Mouse (Mus musculus): ENCODE measurements around the gene Oxct1. TPM values are rescaled to one million over a fixed set of nuclear protein-coding genes. Genes with fewer than 3 reads are reported as not detected.
A peak's percentile ranks its signal among the peaks of the same experiment; 100 is the strongest.

Oxct1 gene
- polyA plus RNA-seq, 1 experiment, result 173 TPM

DNA sequence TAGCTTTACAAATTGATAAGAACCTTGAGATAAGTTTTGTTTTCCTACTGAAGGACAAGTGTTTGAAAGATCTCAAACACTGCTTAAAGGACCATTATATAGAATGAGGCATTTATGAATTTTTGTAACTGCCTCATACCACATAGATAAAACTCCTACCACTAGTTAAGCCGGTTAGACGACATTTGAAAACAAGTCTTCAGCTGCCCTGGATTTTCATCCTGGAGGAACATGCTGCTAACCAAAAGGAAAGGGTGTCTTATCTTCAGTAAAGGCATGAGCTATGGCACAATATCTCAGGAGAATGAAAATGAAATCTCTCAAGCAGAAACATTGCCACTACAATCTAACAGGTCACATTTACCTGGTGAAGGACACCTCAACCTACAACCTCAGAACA lies 2.4 kb upstream of the Oxct1 start:
- no peaks in the 10 kb centered on the region for H3K27me3 ChIP-seq (ENCODE audit: control insufficient read depth, insufficient read depth, low read length)
- H3K4me3 ChIP-seq (replicated peaks; ENCODE audit: insufficient read depth, low read depth, low read length), result no peak overlapping the region
- no peak for DNase-seq
- WGBS, result 97% methylated on average over 2 of the region's 2 CpGs
- TF ChIP-seq POLR2A (IDR thresholded peaks at IDR 0.05; ENCODE audit: borderline replicate concordance, insufficient read depth, low read length) (no peak), CTCF (IDR thresholded peaks at IDR 0.05; ENCODE audit: borderline replicate concordance, insufficient read depth, low read depth, low read length) (no peak)
- peaks cover 3% of the 10 kb centered on the region for H3K4me1 ChIP-seq (ENCODE audit: control insufficient read depth, insufficient read depth, low read length)
- no peak overlapping the region for H3K27ac ChIP-seq (ENCODE audit: insufficient read depth, low read length)

- WGBS, result 80% methylated on average over 13 of the region's 13 CpGs
- TF ChIP-seq POLR2A (IDR thresholded peaks at IDR 0.05; ENCODE audit: borderline replicate concordance, insufficient read depth, low read length), result no peak
- TF ChIP-seq CTCF (IDR thresholded peaks at IDR 0.05; ENCODE audit: borderline replicate concordance, insufficient read depth, low read depth, low read length), result no peak
- peaks cover 3% of the 10 kb centered on the region for H3K4me1 ChIP-seq (ENCODE audit: control insufficient read depth, insufficient read depth, low read length)
- H3K27ac ChIP-seq (ENCODE audit: insufficient read depth, low read length), result no peak overlapping the region
- no peak for DNase-seq
- no peak overlapping the region for H3K4me3 ChIP-seq (replicated peaks; ENCODE audit: insufficient read depth, low read depth, low read length)
- H3K27me3 ChIP-seq (ENCODE audit: control insufficient read depth, insufficient read depth, low read length), result no peaks in the 10 kb centered on the region
These were observed 1.3 kb upstream of the Oxct1 start for GRCm38 (mm10) chr15:4024726-4025507.

GRCm38 (mm10) chr15:4025508-4025904 lies 677 bp upstream of the Oxct1 start:
- peak overlapping the region; percentile 88; the same call in 1 of the 2 replicates for H3K27ac ChIP-seq (ENCODE audit: insufficient read depth, low read length)
- DNase-seq, result no peak
- H3K27me3 ChIP-seq (ENCODE audit: control insufficient read depth, insufficient read depth, low read length), result no peaks in the 10 kb centered on the region
- peaks cover 3% of the 10 kb centered on the region for H3K4me1 ChIP-seq (ENCODE audit: control insufficient read depth, insufficient read depth, low read length)
- 43% methylated on average over 11 of the region's 11 CpGs for WGBS
- TF ChIP-seq POLR2A (IDR thresholded peaks at IDR 0.05; ENCODE audit: borderline replicate concordance, insufficient read depth, low read length), result no peak
- no peak for TF ChIP-seq CTCF (IDR thresholded peaks at IDR 0.05; ENCODE audit: borderline replicate concordance, insufficient read depth, low read depth, low read length)
- H3K4me3 ChIP-seq (replicated peaks; ENCODE audit: insufficient read depth, low read depth, low read length), result peak overlapping the region; percentile 83

DNA sequence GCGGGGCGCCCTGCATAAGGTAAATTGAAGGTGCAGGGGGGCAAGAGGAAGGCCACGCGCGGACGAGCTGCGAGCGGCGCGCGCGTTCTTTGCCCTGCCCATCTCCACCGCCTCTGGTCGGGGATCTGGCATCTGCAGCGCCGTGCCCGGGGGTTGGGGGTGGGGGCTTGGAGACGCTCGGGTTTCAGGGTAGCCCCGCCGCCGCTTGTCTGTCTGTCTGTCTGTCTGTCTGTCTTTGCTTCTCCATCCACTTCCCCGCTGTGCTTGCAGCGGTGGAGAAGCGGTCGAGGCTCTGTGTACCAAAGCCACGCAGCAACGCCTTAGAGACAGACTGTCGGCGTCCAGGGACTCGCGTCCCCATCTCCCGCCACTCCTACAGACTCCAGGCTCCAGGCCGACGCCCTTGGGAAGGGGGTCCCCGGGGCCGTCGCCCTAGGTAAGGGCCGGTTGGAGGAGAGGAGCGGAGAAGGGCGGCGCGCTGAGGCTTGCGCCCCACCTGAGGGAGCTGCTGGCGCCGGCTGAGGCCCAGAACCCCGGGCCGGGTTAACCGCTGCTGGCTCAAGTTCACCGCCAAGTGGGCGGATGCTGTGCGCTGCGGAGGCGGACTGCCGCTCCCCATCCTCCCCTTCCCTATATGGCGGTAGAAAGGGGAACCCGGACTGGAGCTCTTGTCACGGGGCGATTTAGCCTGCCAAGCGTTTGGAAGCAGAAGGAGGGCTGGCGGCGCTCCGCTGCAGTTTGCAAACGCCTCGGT lies 825 bp downstream of the Oxct1 start:
- Histone ChIP-seq H3K4me3 (replicated peaks; ENCODE audit: insufficient read depth, low read depth, low read length) (peak overlapping the region; percentile 83), H3K27me3 (ENCODE audit: control insufficient read depth, insufficient read depth, low read length) (no peaks in the 10 kb centered on the region), H3K27ac (ENCODE audit: insufficient read depth, low read length) (peak overlapping the region; percentile 88), H3K4me1 (ENCODE audit: control insufficient read depth, insufficient read depth, low read length) (peaks cover 3% of the 10 kb centered on the region)
- DNase-seq, result peak; percentile 89 to 91
- under 1% methylated on average over 65 of the region's 65 CpGs for WGBS
- no peak for TF ChIP-seq CTCF (IDR thresholded peaks at IDR 0.05; ENCODE audit: borderline replicate concordance, insufficient read depth, low read depth, low read length)
- peak; percentile 33; the same call in 1 of the 2 replicates for TF ChIP-seq POLR2A (IDR thresholded peaks at IDR 0.05; ENCODE audit: borderline replicate concordance, insufficient read depth, low read length)

GRCm38 (mm10) chr15:4027671-4028410 lies 1.7 kb downstream of the Oxct1 start:
- 5% methylated on average over 6 of the region's 6 CpGs for WGBS
- peak overlapping the region; percentile 88; the same call in 1 of the 2 replicates for H3K27ac ChIP-seq (ENCODE audit: insufficient read depth, low read length)
- no peak for DNase-seq
- TF ChIP-seq POLR2A (IDR thresholded peaks at IDR 0.05; ENCODE audit: borderline replicate concordance, insufficient read depth, low read length), result no peak
- TF ChIP-seq CTCF (IDR thresholded peaks at IDR 0.05; ENCODE audit: borderline replicate concordance, insufficient read depth, low read depth, low read length), result no peak
- H3K4me1 ChIP-seq (ENCODE audit: control insufficient read depth, insufficient read depth, low read length), result peaks cover 3% of the 10 kb centered on the region
- H3K27me3 ChIP-seq (ENCODE audit: control insufficient read depth, insufficient read depth, low read length), result no peaks in the 10 kb centered on the region
- H3K4me3 ChIP-seq (replicated peaks; ENCODE audit: insufficient read depth, low read depth, low read length), result peak overlapping the region; percentile 83

DNA sequence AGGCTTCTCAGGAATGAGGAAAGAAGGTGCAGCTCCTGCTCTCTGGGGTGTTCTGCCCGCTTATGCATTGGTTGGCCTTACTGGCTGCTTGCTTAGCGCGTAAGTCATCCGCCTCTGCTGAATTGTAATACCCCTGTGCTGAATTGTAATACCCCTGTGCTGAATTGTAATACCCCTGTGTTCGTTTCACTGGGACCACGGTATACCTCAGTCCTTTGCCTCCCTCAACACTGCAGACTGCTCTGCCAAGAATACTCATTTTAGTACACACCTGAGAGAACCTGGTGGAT lies 2.2 kb downstream of the Oxct1 start:
- no peak for DNase-seq
- H3K4me3 ChIP-seq (replicated peaks; ENCODE audit: insufficient read depth, low read depth, low read length), result no peak overlapping the region

DNA sequence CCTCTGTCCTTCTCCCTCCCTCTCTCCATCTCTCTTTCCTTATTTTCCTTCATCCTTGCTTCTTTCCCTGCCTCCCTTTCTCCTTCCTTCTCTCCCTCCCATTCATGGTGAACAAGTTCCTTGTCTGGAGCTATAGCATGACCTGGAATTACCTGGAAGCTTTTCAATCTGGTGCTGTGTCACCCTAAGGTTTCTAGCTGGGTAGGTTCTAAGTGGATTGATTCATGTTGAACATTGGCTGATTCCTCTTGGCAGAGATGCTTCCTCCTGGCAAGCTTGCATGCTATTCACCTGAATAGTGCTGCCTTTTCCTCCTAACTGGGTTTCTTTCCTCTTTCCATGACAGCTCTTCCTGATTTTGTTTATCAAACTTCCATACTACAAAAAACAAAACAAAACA lies 2.8 kb downstream of the Oxct1 start:
- H3K4me1 ChIP-seq (ENCODE audit: control insufficient read depth, insufficient read depth, low read length), result peaks cover 3% of the 10 kb centered on the region
- peak; percentile 34 to 72 for DNase-seq
- H3K4me3 ChIP-seq (replicated peaks; ENCODE audit: insufficient read depth, low read depth, low read length), result no peak overlapping the region
- no peak overlapping the region for H3K27ac ChIP-seq (ENCODE audit: insufficient read depth, low read length)
- TF ChIP-seq CTCF (IDR thresholded peaks at IDR 0.05; ENCODE audit: borderline replicate concordance, insufficient read depth, low read depth, low read length) (no peak), POLR2A (IDR thresholded peaks at IDR 0.05; ENCODE audit: borderline replicate concordance, insufficient read depth, low read length) (no peak)
- no peaks in the 10 kb centered on the region for H3K27me3 ChIP-seq (ENCODE audit: control insufficient read depth, insufficient read depth, low read length)

More for the DNA sequence above, 2.2 kb downstream of the Oxct1 start:
- Histone ChIP-seq H3K27me3 (ENCODE audit: control insufficient read depth, insufficient read depth, low read length) (no peaks in the 10 kb centered on the region), H3K4me1 (ENCODE audit: control insufficient read depth, insufficient read depth, low read length) (peaks cover 3% of the 10 kb centered on the region), H3K27ac (ENCODE audit: insufficient read depth, low read length) (0 out of 2 replicates have a peak overlapping the region, but pooled peaks have one; percentile 32)
- TF ChIP-seq CTCF (IDR thresholded peaks at IDR 0.05; ENCODE audit: borderline replicate concordance, insufficient read depth, low read depth, low read length) (no peak), POLR2A (IDR thresholded peaks at IDR 0.05; ENCODE audit: borderline replicate concordance, insufficient read depth, low read length) (no peak)
- WGBS, result 65% methylated on average over 6 of the region's 6 CpGs

Data from cerebellum, adult 2 months (tissue).